Mouse (Mus musculus): ENCODE measurements around the gene Smyd4.

GRCm38 (mm10) chr11:75409679-75410575 is 61.7 kb downstream of the Smyd4 start:
- TF ChIP-seq POLR2A (IDR thresholded peaks at IDR 0.05; ENCODE audit: low read depth, low read length) (no peak), CTCF (IDR thresholded peaks at IDR 0.05; ENCODE audit: extremely low read depth, insufficient read depth, insufficient read length, insufficient replicate concordance) (no peak)
